Mouse (Mus musculus) forebrain, embryonic 10.5 days (tissue): ENCODE measurements around the gene Pex6. TPM values are rescaled to one million over a fixed set of nuclear protein-coding genes. Genes with fewer than 3 reads are reported as not detected.

Experiments
- DNase-seq: peaks from one replicate; pipeline ENCODE4 v3.0.0-alpha.2; 2017; ENCODE audit warnings: low spot score; ENCODE audit errors: extremely low spot score
- H3K27ac ChIP-seq: fragments of 300-500 bp; sonication (generic); 2 replicates; pipeline ENCODE4 v1.5.1; 2016; ENCODE audit warnings: mild to moderate bottlenecking
- H3K27me3 ChIP-seq: fragments of 300-500 bp; sonication (generic); 2 replicates; pipeline ENCODE4 v1.6.1; 2016; ENCODE audit warnings: mild to moderate bottlenecking; ENCODE audit not compliant: poor library complexity, severe bottlenecking
- H3K36me3 ChIP-seq: fragments of 300-500 bp; sonication (generic); replicated peaks from 2 replicates; pipeline ENCODE4 v1.6.1; 2016; ENCODE audit warnings: mild to moderate bottlenecking, moderate library complexity
- H3K4me1 ChIP-seq: fragments of 300-500 bp; sonication (generic); 2 replicates; pipeline ENCODE4 v1.6.1; 2016
- H3K4me3 ChIP-seq: fragments of 300-500 bp; sonication (generic); 2 replicates; pipeline ENCODE4 v1.5.1; 2016; ENCODE audit warnings: mild to moderate bottlenecking, moderate library complexity
- H3K9me3 ChIP-seq: fragments of 300-500 bp; sonication (generic); 2 replicates; pipeline ENCODE4 v1.6.1; 2016; ENCODE audit warnings: mild to moderate bottlenecking, moderate library complexity
- WGBS: fragments of 180-500 bp; shearing (Covaris S2); methylation state at CpG from one replicate; pipeline ENCODE4 v1.1.7; 2016; 5-methylcytosine and 5-hydroxymethylcytosine counted together
- polyA plus RNA-seq: library from polyadenylated mRNA; unstranded; fragments of >200 nt; fragmentation: Nextera tagmentation; extraction: Ambion mirVana; gene quantifications from 2 replicates; pipeline ENCODE4 v1.2.1, GENCODE M21; 2016

Pex6 gene
- polyA plus RNA-seq, 1 experiment from 2014 or later: 20.2 TPM

- DNase-seq: no peak
- Histone ChIP-seq H3K36me3 (peaks cover 65% of the 10 kb centered on the region), H3K9me3 (no peaks in the 10 kb centered on the region), H3K27me3 (no peaks in the 10 kb centered on the region), H3K4me1 (peaks cover 45% of the 10 kb centered on the region), H3K4me3 (peak overlapping the region; percentile 93), H3K27ac (peak overlapping the region; percentile 91)
- WGBS: 29% methylated on average over 12 of the region's 12 CpGs
Measured at GRCm38 (mm10) chr17:46681466-46682118, 29.7 kb upstream of the Pex6 start.

- H3K36me3 ChIP-seq: peaks cover 65% of the 10 kb centered on the region
- WGBS: 80% methylated on average over 16 of the region's 16 CpGs
- DNase-seq: no peak
Measured at GRCm38 (mm10) chr17:46682654-46683389, 28.4 kb upstream of the Pex6 start.

GRCm38 (mm10) chr17:46685913-46686312 is 25.4 kb upstream of the Pex6 start:
- Histone ChIP-seq H3K4me3 (no peak overlapping the region), H3K36me3 (peaks cover 77% of the 10 kb centered on the region), H3K4me1 (peaks cover 21% of the 10 kb centered on the region), H3K27me3 (no peaks in the 10 kb centered on the region), H3K27ac (no peak overlapping the region), H3K9me3 (no peaks in the 10 kb centered on the region)
- 94% methylated on average over 6 of the region's 6 CpGs for WGBS
- no peak for DNase-seq

More at GRCm38 (mm10) chr17:46682654-46683389, 28.4 kb upstream of the Pex6 start:
- Histone ChIP-seq H3K27me3 (no peaks in the 10 kb centered on the region), H3K4me1 (peaks cover 45% of the 10 kb centered on the region), H3K4me3 (no peak overlapping the region), H3K27ac (no peak overlapping the region), H3K9me3 (no peaks in the 10 kb centered on the region)

- DNase-seq: no peak
- H3K4me1 ChIP-seq: peaks cover 7% of the 10 kb centered on the region; the same call in 1 of the 2 replicates
- H3K27ac ChIP-seq: no peak overlapping the region
- 94% methylated on average over 12 of the region's 12 CpGs for whole genome bisulfite sequencing
- H3K27me3 ChIP-seq: no peaks in the 10 kb centered on the region
- no peak overlapping the region for H3K4me3 ChIP-seq
- H3K36me3 ChIP-seq: peaks cover 85% of the 10 kb centered on the region
- H3K9me3 ChIP-seq: no peaks in the 10 kb centered on the region
Measured at GRCm38 (mm10) chr17:46690665-46691064, 20.6 kb upstream of the Pex6 start.

GRCm38 (mm10) chr17:46691390-46691789 is 19.9 kb upstream of the Pex6 start:
- 88% methylated on average over 2 of the region's 2 CpGs for WGBS
- H3K4me3 ChIP-seq: no peak overlapping the region
- H3K4me1 ChIP-seq: peaks cover 7% of the 10 kb centered on the region; the same call in 1 of the 2 replicates
- DNase-seq: no peak
- no peak overlapping the region for H3K27ac ChIP-seq
- H3K36me3 ChIP-seq: peaks cover 85% of the 10 kb centered on the region
- H3K9me3 ChIP-seq: no peaks in the 10 kb centered on the region
- H3K27me3 ChIP-seq: no peaks in the 10 kb centered on the region

GRCm38 (mm10) chr17:46694517-46695063 is 16.7 kb upstream of the Pex6 start:
- no peaks in the 10 kb centered on the region for H3K27me3 ChIP-seq
- H3K9me3 ChIP-seq: no peaks in the 10 kb centered on the region
- WGBS: 98% methylated on average over 1 of the region's 1 CpGs
- peaks cover 91% of the 10 kb centered on the region for H3K36me3 ChIP-seq
- H3K4me1 ChIP-seq: peaks cover 7% of the 10 kb centered on the region; the same call in 1 of the 2 replicates
- no peak for DNase-seq
- no peak overlapping the region for H3K27ac ChIP-seq
- no peak overlapping the region for H3K4me3 ChIP-seq

GRCm38 (mm10) chr17:46698515-46698914 is 12.7 kb upstream of the Pex6 start:
- Histone ChIP-seq H3K4me3 (no peak overlapping the region), H3K27me3 (no peaks in the 10 kb centered on the region), H3K36me3 (peaks cover 83% of the 10 kb centered on the region), H3K9me3 (no peaks in the 10 kb centered on the region), H3K4me1 (peaks cover 32% of the 10 kb centered on the region), H3K27ac (no peak overlapping the region)
- 92% methylated on average over 6 of the region's 6 CpGs for WGBS
- no peak for DNase-seq

GRCm38 (mm10) chr17:46699245-46699644 is 12.0 kb upstream of the Pex6 start:
- H3K27me3 ChIP-seq: no peaks in the 10 kb centered on the region
- H3K9me3 ChIP-seq: no peaks in the 10 kb centered on the region
- DNase-seq: no peak
- H3K4me3 ChIP-seq: no peak overlapping the region
- no peak overlapping the region for H3K27ac ChIP-seq
- H3K36me3 ChIP-seq: peaks cover 76% of the 10 kb centered on the region
- peaks cover 40% of the 10 kb centered on the region for H3K4me1 ChIP-seq
- WGBS: 92% methylated on average over 5 of the region's 5 CpGs

GRCm38 (mm10) chr17:46699912-46700311 is 11.4 kb upstream of the Pex6 start:
- 91% methylated on average over 3 of the region's 3 CpGs for whole genome bisulfite sequencing
- Histone ChIP-seq H3K9me3 (no peaks in the 10 kb centered on the region), H3K4me3 (no peak overlapping the region), H3K4me1 (peaks cover 36% of the 10 kb centered on the region), H3K27me3 (no peaks in the 10 kb centered on the region), H3K27ac (no peak overlapping the region), H3K36me3 (peaks cover 72% of the 10 kb centered on the region)
- no peak for DNase-seq

GRCm38 (mm10) chr17:46701489-46701888 is 9.8 kb upstream of the Pex6 start:
- Histone ChIP-seq H3K27ac (no peak overlapping the region), H3K36me3 (peaks cover 58% of the 10 kb centered on the region), H3K9me3 (no peaks in the 10 kb centered on the region), H3K4me1 (peaks cover 49% of the 10 kb centered on the region), H3K4me3 (no peak overlapping the region), H3K27me3 (no peaks in the 10 kb centered on the region)
- no peak for DNase-seq
- 87% methylated on average over 12 of the region's 12 CpGs for whole genome bisulfite sequencing

- H3K36me3 ChIP-seq: peaks cover 52% of the 10 kb centered on the region
- H3K4me3 ChIP-seq: peak overlapping the region; percentile 16; the same call in 1 of the 2 replicates
- DNase-seq: no peak
- no peak overlapping the region for H3K27ac ChIP-seq
- no peaks in the 10 kb centered on the region for H3K9me3 ChIP-seq
- 90% methylated on average over 12 of the region's 12 CpGs for WGBS
- H3K27me3 ChIP-seq: no peaks in the 10 kb centered on the region
- H3K4me1 ChIP-seq: peaks cover 55% of the 10 kb centered on the region
Measured at GRCm38 (mm10) chr17:46702100-46702499, 9.2 kb upstream of the Pex6 start.

- Histone ChIP-seq H3K27me3 (no peaks in the 10 kb centered on the region), H3K4me1 (peaks cover 55% of the 10 kb centered on the region), H3K4me3 (peak overlapping the region; percentile 94), H3K9me3 (no peaks in the 10 kb centered on the region), H3K27ac (0 out of 2 replicates have a peak overlapping the region, but pooled peaks have one; percentile 66), H3K36me3 (peaks cover 48% of the 10 kb centered on the region)
- no peak for DNase-seq
- WGBS: 85% methylated on average over 5 of the region's 5 CpGs
Measured at GRCm38 (mm10) chr17:46702506-46702905, 8.8 kb upstream of the Pex6 start.
